Mouse (Mus musculus) spleen, adult 2 months (tissue): Measurements from ENCODE around the gene Lrrd1.

Source experiments
- CTCF ChIP-seq: fragments of 200-500 bp; IDR thresholded peaks from 2 replicates; pipeline ENCODE4 v1.5.1; 2011; ENCODE audit warnings: mild to moderate bottlenecking, inconsistent platforms; ENCODE audit not compliant: insufficient read depth, insufficient read length, insufficient replicate concordance; ENCODE audit errors: extremely low read depth
- POLR2A ChIP-seq: fragments of 200-500 bp; IDR thresholded peaks from 2 replicates; pipeline ENCODE4 v1.6.1; 2011; ENCODE audit warnings: low read depth, low read length, inconsistent platforms

DNA sequence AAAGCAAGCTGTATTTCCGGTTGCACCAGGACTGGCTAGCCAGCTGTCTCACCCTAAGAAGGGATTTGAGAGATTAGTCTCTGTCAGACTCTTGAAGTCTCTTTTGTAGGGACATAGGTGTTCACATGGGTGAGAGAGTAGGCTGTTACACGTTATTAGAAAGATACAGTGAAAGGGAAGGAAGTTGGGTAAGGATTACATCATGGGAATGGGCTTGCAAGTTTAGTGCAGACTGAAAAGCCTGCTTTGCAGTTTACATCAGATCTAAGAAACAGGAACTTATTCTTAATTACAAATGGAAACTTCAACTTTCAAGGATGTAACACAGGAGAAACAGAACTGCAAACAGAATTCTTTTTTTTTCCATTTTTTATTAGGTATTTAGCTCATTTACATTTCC is 60.5 kb downstream of the Lrrd1 start:
- TF ChIP-seq POLR2A (no peak), CTCF (no peak)
